Mouse (Mus musculus) thymus, postnatal 4 days (tissue): ENCODE measurements around the gene Rec8.
A peak's percentile ranks its signal among the peaks of the same experiment; 100 is the strongest.

ENCODE experiments used
- DNase-seq: peaks from one replicate; pipeline ENCODE4 v3.0.0; 2021

Rec8 gene

GRCm38 (mm10) chr14:55617822-55618221 is at the start of gene Rec8:
Gene Rec8 (plus strand): TSS chr14:55618037.
- DNase-seq: no peak

- no peak for DNase-seq
Measured at GRCm38 (mm10) chr14:55570588-55570987, 47.2 kb upstream of the Rec8 start.

DNA sequence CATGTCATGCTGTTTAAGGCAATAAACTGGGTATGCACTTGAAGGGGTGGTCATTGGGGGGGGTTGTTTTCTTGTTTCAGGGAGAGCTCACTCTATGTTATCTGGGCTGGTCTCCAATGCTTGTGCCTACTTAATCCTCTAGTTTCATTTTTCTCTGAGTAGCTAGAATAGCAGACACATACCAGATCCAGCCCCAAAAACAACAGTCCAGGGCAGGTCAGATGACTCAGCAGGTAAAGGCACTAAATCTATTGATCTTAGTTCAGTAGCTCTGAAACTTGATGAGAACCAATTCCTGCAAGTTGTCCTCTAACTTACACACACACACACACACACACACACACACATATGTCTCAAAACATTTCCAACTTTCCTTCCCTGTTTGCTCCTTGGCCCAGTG is 46.1 kb upstream of the Rec8 start:
- DNase-seq: no peak

- DNase-seq: no peak
Measured at GRCm38 (mm10) chr14:55575302-55575701, 42.5 kb upstream of the Rec8 start, which contains the start of gene Fitm1. Gene Fitm1 (plus strand): TSS chr14:55575617.

DNA sequence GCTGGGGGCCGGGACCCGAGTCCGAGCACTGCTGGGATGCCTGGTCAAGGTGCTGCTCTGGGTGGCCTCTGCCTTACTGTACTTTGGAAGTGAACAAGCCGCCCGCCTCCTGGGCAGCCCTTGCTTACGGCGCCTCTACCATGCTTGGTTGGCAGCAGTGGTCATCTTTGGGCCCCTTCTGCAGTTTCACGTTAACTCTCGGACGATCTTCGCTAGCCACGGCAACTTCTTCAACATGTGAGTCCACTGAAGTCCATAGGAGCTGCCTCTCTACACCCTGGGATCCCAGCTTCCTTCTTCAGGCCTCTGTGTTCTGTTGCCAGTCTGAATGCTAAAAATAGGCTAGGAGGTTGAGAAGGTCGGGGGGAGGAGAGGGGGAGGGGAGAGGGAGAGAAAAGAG is 42.1 kb upstream of the Rec8 start:
- DNase-seq: no peak

GRCm38 (mm10) chr14:55576376-55576775 is 41.5 kb upstream of the Rec8 start:
- no peak for DNase-seq

DNA sequence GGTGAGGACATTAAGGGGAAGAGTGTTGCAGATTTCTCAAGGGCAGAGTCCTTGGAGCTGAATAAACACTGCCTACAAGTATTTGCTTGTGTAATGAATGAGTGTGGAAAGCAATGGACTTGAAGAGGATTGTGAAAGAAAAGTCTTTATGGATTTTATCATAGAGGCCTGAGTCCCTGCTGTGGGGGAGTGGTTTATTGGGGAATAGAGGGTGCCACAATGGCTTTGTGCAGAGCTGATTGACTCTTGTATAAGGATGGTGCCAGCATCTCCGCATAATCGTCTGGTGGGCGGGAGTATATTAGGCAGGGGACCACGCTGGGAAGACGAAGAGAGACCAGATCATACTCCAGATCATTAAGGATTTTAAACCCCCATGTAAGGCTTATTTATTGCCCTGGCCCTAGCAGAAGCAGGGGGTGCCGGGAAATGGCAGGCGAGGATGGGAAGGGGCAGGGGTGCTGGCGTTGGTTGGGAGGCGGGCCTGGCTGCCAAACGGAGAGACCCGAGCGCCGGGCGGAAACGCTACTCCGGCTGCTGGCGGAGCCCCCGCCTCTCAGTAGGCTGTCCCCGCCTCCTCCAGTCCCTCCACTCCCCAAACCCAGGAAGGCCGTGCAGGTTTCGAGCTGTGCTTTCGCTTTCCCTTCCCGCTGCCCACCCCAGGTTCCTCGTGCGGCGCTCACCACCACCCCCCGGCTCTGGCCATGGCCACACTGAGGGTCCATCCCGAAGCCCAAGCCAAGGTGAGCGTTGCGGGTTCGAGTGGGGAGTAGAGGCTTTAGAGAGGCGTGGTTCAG is 39.8 kb upstream of the Rec8 start, which contains the start of gene Psme1:
Gene Psme1 (plus strand): TSS at position 253 of the 797 bp plus-strand sequence.
- peak; percentile 88 for DNase-seq

DNA sequence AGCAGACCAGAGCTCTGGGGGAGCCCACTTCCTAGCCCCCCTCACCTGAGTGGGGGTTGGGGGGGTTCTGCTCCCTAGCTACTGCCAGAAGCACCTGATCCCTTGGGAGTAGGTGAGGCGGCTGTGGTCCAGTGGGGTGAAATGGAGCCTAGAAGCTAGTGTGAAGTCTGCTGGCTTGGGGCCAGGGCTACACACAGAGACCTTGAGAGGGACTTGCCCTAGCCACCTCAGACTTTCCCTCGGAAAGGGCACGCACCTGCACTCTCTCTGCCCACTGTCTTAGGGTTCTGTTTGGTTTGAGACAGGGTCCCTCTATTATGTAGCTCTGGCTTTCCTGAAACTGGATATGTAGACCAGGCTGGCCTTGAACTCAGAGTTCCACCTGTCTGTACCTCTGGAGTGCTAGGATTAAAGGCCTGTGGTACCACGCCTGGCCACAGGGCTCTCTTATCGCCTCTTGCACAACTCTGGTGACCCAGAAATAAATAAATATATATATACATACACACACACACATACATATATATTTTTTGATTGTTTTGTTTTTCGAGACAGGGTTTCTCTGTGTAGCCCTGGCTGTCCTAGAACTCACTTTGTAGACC is 39.1 kb upstream of the Rec8 start:
- DNase-seq: no peak

- no peak for DNase-seq
Measured at GRCm38 (mm10) chr14:55579511-55580496, 38.0 kb upstream of the Rec8 start.

GRCm38 (mm10) chr14:55580731-55581130 is 37.1 kb upstream of the Rec8 start:
- no peak for DNase-seq

DNA sequence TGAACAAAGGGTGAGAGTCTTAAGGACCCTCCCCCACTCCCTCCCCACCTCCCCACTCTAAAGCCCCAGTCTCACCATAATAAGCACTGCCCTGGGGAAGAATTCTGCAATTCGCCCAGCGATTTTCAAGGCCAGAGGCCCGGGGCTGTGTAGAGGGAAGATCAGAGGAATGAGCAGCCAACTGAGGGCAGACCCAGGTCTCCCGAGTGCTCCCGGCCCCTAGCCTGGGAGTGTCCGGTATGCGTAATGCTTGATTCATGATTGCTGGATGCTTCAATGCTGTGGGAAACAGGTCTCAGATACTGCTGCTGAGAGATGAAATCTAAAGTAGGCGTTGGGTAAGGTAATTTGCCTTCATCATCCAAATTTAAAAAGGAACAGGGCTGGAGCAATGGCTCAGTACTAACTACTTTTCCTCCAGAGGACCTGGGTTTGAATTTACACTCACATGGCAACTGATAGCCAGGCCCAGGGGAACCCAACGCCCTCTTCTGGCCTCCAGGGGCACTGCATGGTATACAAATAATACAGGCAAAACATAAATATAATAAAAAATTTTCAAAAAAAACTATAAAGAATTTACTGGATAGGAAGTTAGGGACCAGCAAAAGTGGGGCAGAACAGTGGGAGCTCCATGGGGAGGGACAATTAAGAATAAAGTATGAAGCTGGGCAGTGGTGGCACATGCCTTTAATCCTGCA is 35.7 kb upstream of the Rec8 start:
- peak; percentile 40 for DNase-seq

GRCm38 (mm10) chr14:55584303-55584701 is 33.5 kb upstream of the Rec8 start:
- no peak for DNase-seq

- peak; percentile 63 for DNase-seq
Measured at GRCm38 (mm10) chr14:55584702-55585565, 32.9 kb upstream of the Rec8 start, which contains the start of gene Emc9. Gene Emc9 (minus strand): TSS chr14:55585302.

DNA sequence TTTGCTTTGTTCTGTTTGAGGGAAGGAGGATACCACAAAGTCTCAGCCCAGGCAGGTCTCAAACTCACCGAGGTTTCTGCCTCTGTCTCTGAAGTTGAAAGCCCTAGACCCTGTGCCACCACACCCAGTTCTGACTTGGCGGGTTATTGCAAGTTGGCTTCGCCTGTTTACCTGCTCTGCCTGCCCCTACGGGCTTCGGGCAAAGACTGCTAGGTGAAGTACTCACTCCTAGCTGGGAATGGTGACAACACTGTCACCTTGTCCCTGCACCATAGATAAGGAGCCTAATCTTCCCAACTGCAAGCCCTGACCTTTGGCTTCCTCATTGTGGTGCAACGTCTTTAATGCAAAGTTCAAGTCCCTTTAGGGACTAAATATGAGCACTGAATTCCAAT is 32.3 kb upstream of the Rec8 start:
- DNase-seq: no peak

GRCm38 (mm10) chr14:55586149-55586548 is 31.7 kb upstream of the Rec8 start:
- no peak for DNase-seq

- no peak for DNase-seq
Measured at GRCm38 (mm10) chr14:55589271-55589670, 28.6 kb upstream of the Rec8 start.

- no peak for DNase-seq
Measured at GRCm38 (mm10) chr14:55589771-55590448, 27.9 kb upstream of the Rec8 start.

GRCm38 (mm10) chr14:55590748-55591330 is 27.0 kb upstream of the Rec8 start, which contains the start of gene Psme2:
Gene Psme2 (minus strand): TSS chr14:55591113.
- DNase-seq: peak; percentile 75

GRCm38 (mm10) chr14:55591331-55591891 is 26.4 kb upstream of the Rec8 start, which contains the start of gene Rnf31:
Gene Rnf31 (plus strand): TSS chr14:55591708.
- peak; percentile 83 for DNase-seq

DNA sequence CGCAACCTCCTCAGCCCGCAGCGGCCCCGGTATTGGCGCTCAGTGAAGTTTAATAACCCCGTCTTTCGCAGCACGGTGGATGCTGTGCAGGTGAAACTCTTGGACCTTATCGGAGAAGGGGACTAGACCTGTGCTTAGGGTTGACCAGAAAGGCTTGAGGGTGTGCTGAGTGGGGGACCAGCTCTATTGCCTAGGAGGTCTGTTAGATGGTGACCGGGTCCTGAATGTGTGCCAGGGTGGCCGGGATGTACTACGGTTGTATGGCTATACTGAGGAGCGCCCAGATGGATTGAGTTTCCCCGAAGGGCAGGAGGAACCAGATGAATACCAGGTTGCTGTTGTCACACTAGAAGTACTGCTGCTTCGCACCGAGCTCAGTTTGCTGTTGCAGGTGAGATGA is 25.6 kb upstream of the Rec8 start:
- DNase-seq: no peak
